Mouse (Mus musculus) limb, embryonic 14.5 days (tissue): ENCODE measurements around the gene Snx17. TPM values are rescaled to one million over a fixed set of nuclear protein-coding genes. Genes with fewer than 3 reads are reported as not detected.

Experiments used
- ATAC-seq: fragments of 200-750 bp; cut with Nextera tagmentation; 2 replicates; pipeline ENCODE4 v1.8.0; 2017; ENCODE audit warnings: low read depth, moderate number of reproducible peaks, moderate TSS enrichment; ENCODE audit not compliant: low FRiP score
- DNase-seq: peaks from one replicate; pipeline ENCODE4 v3.0.0-alpha.2; 2015; ENCODE audit warnings: low spot score
- H3K27ac ChIP-seq: fragments of 300-500 bp; sonication (generic); replicated peaks from 2 replicates; pipeline ENCODE4 v1.5.1; 2014; ENCODE audit warnings: low read depth, mild to moderate bottlenecking, low read length, moderate library complexity, mixed read lengths
- H3K27me3 ChIP-seq: fragments of 300-500 bp; sonication (generic); 2 replicates; pipeline ENCODE4 v1.6.1; 2014; ENCODE audit warnings: low read length, mixed read lengths; ENCODE audit not compliant: control insufficient read depth, insufficient read depth
- H3K36me3 ChIP-seq: fragments of 300-500 bp; sonication (generic); 2 replicates; pipeline ENCODE4 v1.6.1; 2014; ENCODE audit warnings: mild to moderate bottlenecking, low read length, moderate library complexity, mixed read lengths; ENCODE audit not compliant: control insufficient read depth, insufficient read depth
- H3K4me1 ChIP-seq: fragments of 300-500 bp; sonication (generic); 2 replicates; pipeline ENCODE4 v1.6.1; 2014; ENCODE audit warnings: antibody characterized with exemption, low read length, mixed read lengths; ENCODE audit not compliant: control insufficient read depth, insufficient read depth
- H3K4me2 ChIP-seq: fragments of 300-500 bp; sonication (generic); replicated peaks from 2 replicates; pipeline ENCODE4 v1.6.1; 2014; ENCODE audit warnings: low read depth, mild to moderate bottlenecking, low read length, moderate library complexity; ENCODE audit not compliant: severe bottlenecking
- H3K4me3 ChIP-seq: fragments of 300-500 bp; sonication (generic); replicated peaks from 2 replicates; pipeline ENCODE4 v1.5.1; 2014; ENCODE audit warnings: low read length
- H3K9ac ChIP-seq: fragments of 300-500 bp; sonication (generic); 2 replicates; pipeline ENCODE4 v1.6.1; 2014; ENCODE audit warnings: mild to moderate bottlenecking, low read depth, low read length, moderate library complexity; ENCODE audit not compliant: severe bottlenecking
- H3K9me3 ChIP-seq: fragments of 300-500 bp; sonication (generic); 2 replicates; pipeline ENCODE4 v1.6.1; 2016; ENCODE audit warnings: low read length; ENCODE audit not compliant: control insufficient read depth
- POLR2A ChIP-seq: fragments of 200-500 bp; IDR thresholded peaks from 2 replicates; pipeline ENCODE4 v1.8.0; 2012; ENCODE audit warnings: inconsistent platforms, mild to moderate bottlenecking, moderate library complexity, borderline replicate concordance; ENCODE audit not compliant: insufficient read depth, insufficient read length; ENCODE audit errors: extremely low read depth
- WGBS: fragments of 180-500 bp; shearing (Covaris S2); extraction: QIAGEN DNeasy Blood & Tissue Kit; methylation state at CpG from one replicate; pipeline ENCODE4 v1.1.7; 2014; 5-methylcytosine and 5-hydroxymethylcytosine counted together
- polyA plus RNA-seq, 2 experiments: library from polyadenylated mRNA; depleted of rRNA in 1 of 2; stranded (reverse) in 1 of 2; unstranded in 1 of 2; fragments of >200 nt; fragmentation: Nextera tagmentation in 1 of 2; extraction: Ambion mirVana in 1 of 2; gene quantifications; 2 replicates each; pipeline versions ENCODE4 v1.2.1 to v1.2.3; 2012 to 2014

The Snx17 gene
- polyA plus RNA-seq, 2 experiments, result 108 to 139 TPM

GRCm38 (mm10) chr5:31242191-31242590, 49.2 kb downstream of the Snx17 start:
- no peak for ATAC-seq
- H3K9ac ChIP-seq, result peak overlapping the region; percentile 96

More at GRCm38 (mm10) chr5:31242191-31242590, 49.2 kb downstream of the Snx17 start:
- Histone ChIP-seq H3K4me2 (peak overlapping the region; percentile 77), H3K4me1 (peaks cover 5% of the 10 kb centered on the region), H3K4me3 (peak overlapping the region; percentile 99), H3K36me3 (peaks cover 37% of the 10 kb centered on the region), H3K9me3 (no peaks in the 10 kb centered on the region), H3K27me3 (no peaks in the 10 kb centered on the region), H3K27ac (no peak overlapping the region)
- DNase-seq, result no peak
- WGBS, result 27% methylated on average over 10 of the region's 10 CpGs
- TF ChIP-seq POLR2A, result no peak

Other genes starting within 250 kb of the Snx17 start
- 19.8 and 21.5 TPM in 2 replicates for gene Cgref1, start 247.6 kb upstream of the Snx17 start, polyA plus RNA-seq (2012; rRNA removed)
- 15.1 and 20.9 TPM in 2 replicates for gene Cgref1, start 247.6 kb upstream of the Snx17 start, polyA plus RNA-seq (2014; fragmentation: Nextera tagmentation; extraction: Ambion mirVana)
- gene Preb, start 232.9 kb upstream of the Snx17 start, polyA plus RNA-seq (2012; rRNA removed), result 259 and 349 TPM in 2 replicates
- gene Preb, start 232.9 kb upstream of the Snx17 start, polyA plus RNA-seq (2014; fragmentation: Nextera tagmentation; extraction: Ambion mirVana), result 91.1 and 98.9 TPM in 2 replicates
- gene Tcf23, start 224.6 kb upstream of the Snx17 start, polyA plus RNA-seq (2012; rRNA removed), result 0.05 TPM in 1 of 2 replicates, not detected in the other
- not detected in 2 replicates for gene Tcf23, start 224.6 kb upstream of the Snx17 start, polyA plus RNA-seq (2014; fragmentation: Nextera tagmentation; extraction: Ambion mirVana)
- 134 and 151 TPM in 2 replicates for gene Atraid, start 144.9 kb upstream of the Snx17 start, polyA plus RNA-seq (2012; rRNA removed)
- gene Atraid, start 144.9 kb upstream of the Snx17 start, polyA plus RNA-seq (2014; fragmentation: Nextera tagmentation; extraction: Ambion mirVana), result 190 and 200 TPM in 2 replicates
- gene Slc5a6, start 144.3 kb upstream of the Snx17 start, polyA plus RNA-seq (2012; rRNA removed), result 25.3 and 33.9 TPM in 2 replicates
- gene Slc5a6, start 144.3 kb upstream of the Snx17 start, polyA plus RNA-seq (2014; fragmentation: Nextera tagmentation; extraction: Ambion mirVana), result 11.0 and 11.4 TPM in 2 replicates
- gene Cad, start 138.4 kb upstream of the Snx17 start, polyA plus RNA-seq (2012; rRNA removed), result 49.1 and 62.5 TPM in 2 replicates
- 28.3 and 29.4 TPM in 2 replicates for gene Cad, start 138.4 kb upstream of the Snx17 start, polyA plus RNA-seq (2014; fragmentation: Nextera tagmentation; extraction: Ambion mirVana)
- not detected in 2 replicates for gene Dnajc5g, start 86.9 kb upstream of the Snx17 start, polyA plus RNA-seq (2012; rRNA removed)
- gene Dnajc5g, start 86.9 kb upstream of the Snx17 start, polyA plus RNA-seq (2014; fragmentation: Nextera tagmentation; extraction: Ambion mirVana), result not detected in 2 replicates
- gene Slc30a3, start 85.0 kb upstream of the Snx17 start, polyA plus RNA-seq (2012; rRNA removed), result 0.82 and 0.86 TPM in 2 replicates
- gene Slc30a3, start 85.0 kb upstream of the Snx17 start, polyA plus RNA-seq (2014; fragmentation: Nextera tagmentation; extraction: Ambion mirVana), result 0.53 and 0.91 TPM in 2 replicates
- gene Trim54, start 76.5 kb upstream of the Snx17 start, polyA plus RNA-seq (2012; rRNA removed), result 8.1 and 8.7 TPM in 2 replicates
- 4.9 and 6.2 TPM in 2 replicates for gene Trim54, start 76.5 kb upstream of the Snx17 start, polyA plus RNA-seq (2014; fragmentation: Nextera tagmentation; extraction: Ambion mirVana)
- 0.16 TPM in 1 of 2 replicates, not detected in the other for gene Ucn, start 54.4 kb upstream of the Snx17 start, polyA plus RNA-seq (2012; rRNA removed)
- gene Ucn, start 54.4 kb upstream of the Snx17 start, polyA plus RNA-seq (2014; fragmentation: Nextera tagmentation; extraction: Ambion mirVana), result 0.46 TPM in 1 of 2 replicates, not detected in the other
- 78.5 and 103 TPM in 2 replicates for gene Mpv17, start 39.0 kb upstream of the Snx17 start, polyA plus RNA-seq (2012; rRNA removed)
- gene Mpv17, start 39.0 kb upstream of the Snx17 start, polyA plus RNA-seq (2014; fragmentation: Nextera tagmentation; extraction: Ambion mirVana), result 49.4 and 61.8 TPM in 2 replicates
- 3.9 and 4.3 TPM in 2 replicates for gene Gm29609, start 13.3 kb upstream of the Snx17 start, polyA plus RNA-seq (2012; rRNA removed)
- gene Gm29609, start 13.3 kb upstream of the Snx17 start, polyA plus RNA-seq (2014; fragmentation: Nextera tagmentation; extraction: Ambion mirVana), result 0.70 and 0.96 TPM in 2 replicates
- 130 and 143 TPM in 2 replicates for gene Gtf3c2, start 13.1 kb upstream of the Snx17 start, polyA plus RNA-seq (2012; rRNA removed)
- gene Gtf3c2, start 13.1 kb upstream of the Snx17 start, polyA plus RNA-seq (2014; fragmentation: Nextera tagmentation; extraction: Ambion mirVana), result 47.1 and 66.2 TPM in 2 replicates
- 46.9 and 49.3 TPM in 2 replicates for gene Eif2b4, start 203 bp downstream of the Snx17 start, polyA plus RNA-seq (2012; rRNA removed)
- gene Eif2b4, start 203 bp downstream of the Snx17 start, polyA plus RNA-seq (2014; fragmentation: Nextera tagmentation; extraction: Ambion mirVana), result 67.5 and 68.5 TPM in 2 replicates
- gene Zfp513, start 9.1 kb downstream of the Snx17 start, polyA plus RNA-seq (2012; rRNA removed), result 58.8 and 77.1 TPM in 2 replicates
- 6.8 and 8.0 TPM in 2 replicates for gene Zfp513, start 9.1 kb downstream of the Snx17 start, polyA plus RNA-seq (2014; fragmentation: Nextera tagmentation; extraction: Ambion mirVana)
- 91.2 and 118 TPM in 2 replicates for gene Ppm1g, start 27.5 kb downstream of the Snx17 start, polyA plus RNA-seq (2012; rRNA removed)
- gene Ppm1g, start 27.5 kb downstream of the Snx17 start, polyA plus RNA-seq (2014; fragmentation: Nextera tagmentation; extraction: Ambion mirVana), result 98.8 and 111 TPM in 2 replicates
- gene Nrbp1, start 47.6 kb downstream of the Snx17 start, polyA plus RNA-seq (2012; rRNA removed), result 161 and 181 TPM in 2 replicates
- 157 and 166 TPM in 2 replicates for gene Nrbp1, start 47.6 kb downstream of the Snx17 start, polyA plus RNA-seq (2014; fragmentation: Nextera tagmentation; extraction: Ambion mirVana)
- gene Gm9970, start 48.0 kb downstream of the Snx17 start, polyA plus RNA-seq (2012; rRNA removed), result 0.15 TPM in 1 of 2 replicates, not detected in the other
- gene Gm9970, start 48.0 kb downstream of the Snx17 start, polyA plus RNA-seq (2014; fragmentation: Nextera tagmentation; extraction: Ambion mirVana), result 0.40 TPM in 1 of 2 replicates, not detected in the other
- 25.2 and 31.4 TPM in 2 replicates for gene Krtcap3, start 58.5 kb downstream of the Snx17 start, polyA plus RNA-seq (2012; rRNA removed)
- 10.2 and 16.4 TPM in 2 replicates for gene Krtcap3, start 58.5 kb downstream of the Snx17 start, polyA plus RNA-seq (2014; fragmentation: Nextera tagmentation; extraction: Ambion mirVana)
- gene Ift172, start 97.9 kb downstream of the Snx17 start, polyA plus RNA-seq (2012; rRNA removed), result 53.3 and 64.2 TPM in 2 replicates
- 41.6 and 46.1 TPM in 2 replicates for gene Ift172, start 97.9 kb downstream of the Snx17 start, polyA plus RNA-seq (2014; fragmentation: Nextera tagmentation; extraction: Ambion mirVana)
- gene Fndc4, start 102.9 kb downstream of the Snx17 start, polyA plus RNA-seq (2012; rRNA removed), result 174 and 211 TPM in 2 replicates
- gene Fndc4, start 102.9 kb downstream of the Snx17 start, polyA plus RNA-seq (2014; fragmentation: Nextera tagmentation; extraction: Ambion mirVana), result 93.9 and 101 TPM in 2 replicates
- 0.47 and 1.2 TPM in 2 replicates for gene Gckr, start 104.2 kb downstream of the Snx17 start, polyA plus RNA-seq (2012; rRNA removed)
- gene Gckr, start 104.2 kb downstream of the Snx17 start, polyA plus RNA-seq (2014; fragmentation: Nextera tagmentation; extraction: Ambion mirVana), result 0.36 TPM in 1 of 2 replicates, not detected in the other